Mouse (Mus musculus): Measurements from ENCODE around the gene Mblac2. TPM values are rescaled to one million over a fixed set of nuclear protein-coding genes. Genes with fewer than 3 reads are reported as not detected.
A peak's percentile ranks its signal among the peaks of the same experiment; 100 is the strongest.
"Not testable (repeated sequence)": the region's sequence is repeated elsewhere in the genome, so short reads cannot be mapped to it uniquely, and the experiment has no call there.

Gene Mblac2
- 1 to 10 TPM in 1 of 2 experiments, under 1 TPM in 1; 0.94 to 1.1 TPM for total RNA-seq (2021)
- long read RNA-seq, experiment 1 = 0 reads
- long read RNA-seq, experiment 2, partial matches to known transcripts = 3 of 4 reads
- long read RNA-seq, experiment 2, other reads (novel, unspliced or antisense) = 1 of 4 reads

DNA sequence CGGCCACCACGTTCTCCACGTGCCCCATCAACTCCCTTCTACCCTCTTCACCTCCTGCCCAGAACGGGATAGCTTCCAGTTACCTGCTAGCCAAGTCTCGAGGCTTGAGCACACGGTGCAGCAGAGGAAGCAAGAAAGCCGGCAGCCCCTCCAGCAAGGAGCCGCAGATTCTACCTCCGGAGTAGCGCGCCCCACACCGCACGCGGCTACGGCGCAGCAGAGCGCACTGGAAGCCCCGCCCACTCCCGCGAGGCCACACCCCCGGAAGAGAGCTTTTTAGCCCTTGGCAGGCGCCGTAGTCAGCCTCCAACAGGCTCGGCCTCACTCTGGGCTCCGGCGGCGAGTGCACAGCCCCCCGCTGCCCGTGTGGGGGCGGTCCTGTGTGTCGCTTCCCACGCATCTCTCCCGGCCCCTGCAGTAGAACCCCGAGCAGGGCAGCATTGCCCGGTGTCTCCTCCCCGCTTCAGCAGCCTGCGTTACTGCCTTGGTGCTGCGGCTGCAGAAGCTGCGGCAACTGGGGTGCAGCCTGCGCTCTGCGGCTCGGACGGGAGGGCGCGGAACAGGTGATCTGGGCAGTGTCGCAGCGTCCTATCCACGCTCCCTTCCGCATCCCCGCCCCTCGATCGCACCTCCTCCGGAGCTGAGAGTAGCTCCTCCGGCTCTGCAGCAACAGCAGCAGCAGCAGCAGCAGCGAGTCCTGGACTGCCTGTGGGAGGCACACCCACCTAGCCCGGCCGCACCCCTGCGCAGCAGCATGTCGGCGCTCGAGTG, at the start of gene Mblac2, which contains the start of gene Polr3g:
Gene Mblac2 (plus strand): TSS at position 567 of the 771 bp plus-strand sequence.
Gene Polr3g (minus strand): TSS at position 239 of the 771 bp plus-strand sequence.
- DNase-seq = peak; percentile 90 to 93
- intact Hi-C loops (cut with DNase I) = loop anchor here (5.0 kb wide), 1 partner anchor 54 kb away; the partner anchor contains the start of gene Lysmd3

GRCm38 (mm10) chr13:81663566-81664330, 47.4 kb upstream of the Mblac2 start:
- no peak for DNase-seq
- intact Hi-C loops (cut with DNase I) = no loop called here

DNA sequence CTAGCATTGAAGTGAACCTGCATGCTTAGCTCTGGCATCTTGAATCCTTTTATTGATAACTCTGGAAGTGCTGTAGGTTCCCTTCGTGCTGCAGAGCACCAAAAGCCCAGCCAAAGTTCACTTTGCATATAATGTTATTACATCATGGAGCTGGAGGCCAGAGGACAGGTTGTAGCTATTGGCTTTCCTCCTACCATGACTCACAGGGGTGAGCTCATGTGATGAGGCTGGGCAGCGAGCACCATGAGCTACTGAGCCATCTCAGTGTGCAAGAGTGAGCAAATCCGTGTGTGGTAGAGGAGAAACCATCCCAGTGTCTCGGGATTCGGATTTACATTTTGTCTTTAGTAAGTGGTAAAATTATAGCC, 46.8 kb upstream of the Mblac2 start:
- DNase-seq = no peak
- intact Hi-C loops (cut with DNase I) = no loop called here

DNA sequence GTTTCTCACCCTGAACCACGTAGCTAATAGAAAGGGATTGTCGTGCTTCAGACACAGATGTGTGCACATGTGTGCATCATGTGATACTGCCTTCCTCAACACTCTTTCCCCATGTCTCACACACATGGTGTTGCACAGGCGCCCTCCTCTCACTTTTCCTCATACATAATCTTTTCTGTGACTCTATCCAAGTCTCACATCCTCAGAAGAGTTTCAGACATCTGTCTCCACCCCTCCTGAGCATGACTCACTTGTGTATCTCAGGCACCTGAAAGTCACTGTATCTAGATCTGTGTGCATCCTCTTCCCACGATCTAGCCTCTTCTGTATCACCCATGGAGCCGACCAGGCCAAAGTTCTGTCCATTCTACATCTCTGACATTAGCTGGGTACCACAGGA, 43.4 kb upstream of the Mblac2 start:
- intact Hi-C loops (cut with DNase I) = no loop called here
- no peak for DNase-seq

DNA sequence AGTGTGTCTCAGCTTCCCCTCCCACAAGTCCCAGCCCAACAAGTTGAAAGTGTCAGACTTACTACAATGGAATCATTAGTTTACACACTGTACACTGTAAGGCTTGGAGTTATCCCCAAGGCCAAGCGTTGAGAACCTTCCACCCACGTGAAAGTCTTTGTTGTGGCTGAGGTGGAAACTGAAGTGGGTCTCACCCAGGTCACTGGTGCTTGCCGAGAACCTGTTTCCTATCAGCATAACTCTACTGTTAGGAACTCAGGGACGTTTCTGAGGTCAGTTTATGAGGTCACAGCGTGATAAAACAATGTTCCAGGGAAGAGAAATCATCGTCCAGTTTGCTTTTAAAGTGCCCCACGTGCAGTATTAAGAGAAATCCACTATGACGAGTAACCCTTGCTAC, 35.8 kb upstream of the Mblac2 start:
- DNase-seq = no peak
- intact Hi-C loops (cut with DNase I) = no loop called here

DNA sequence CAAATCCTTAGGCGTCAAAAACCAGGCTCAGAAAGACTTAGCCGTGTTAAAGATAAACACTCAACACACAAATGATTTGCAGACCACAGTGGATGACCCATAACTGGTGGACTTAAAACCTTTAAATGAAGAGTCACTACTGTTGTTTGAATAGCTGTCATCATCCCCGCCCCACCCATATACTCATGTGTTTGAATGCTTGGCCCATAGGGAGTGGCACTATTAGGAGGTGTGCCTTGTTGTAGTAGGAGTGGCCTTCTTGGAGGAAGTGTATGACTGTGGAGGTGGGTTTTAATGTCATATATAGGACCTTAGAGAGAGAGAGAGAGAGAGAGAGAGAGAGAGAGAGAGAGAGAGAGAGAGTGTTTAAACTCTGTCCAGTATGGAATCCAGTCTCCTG, 28.0 kb upstream of the Mblac2 start:
- no peak for DNase-seq
- intact Hi-C loops (cut with DNase I) = no loop called here

- intact Hi-C loops (cut with DNase I) = no loop called here
- no peak for DNase-seq
These were observed 26.9 kb upstream of the Mblac2 start for GRCm38 (mm10) chr13:81684258-81684657.

DNA sequence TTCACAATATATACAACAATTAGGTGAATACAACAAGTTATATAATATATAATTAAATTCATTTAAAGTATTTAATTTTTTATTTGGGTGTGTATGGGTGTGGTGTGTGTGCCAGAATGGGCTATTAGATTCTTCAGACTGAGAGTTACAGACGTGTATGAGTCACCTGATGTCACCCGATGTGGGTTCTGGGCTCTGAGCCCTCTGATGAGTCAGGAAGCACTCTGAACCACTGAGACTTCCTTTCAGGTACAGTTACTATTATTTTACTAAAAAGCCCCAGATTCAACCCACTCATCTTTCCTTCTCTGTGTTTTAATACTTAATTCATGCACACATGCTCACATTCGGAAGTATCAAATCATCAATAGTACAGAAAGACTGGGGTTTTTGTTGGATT, 26.3 kb upstream of the Mblac2 start:
- intact Hi-C loops (cut with DNase I) = no loop called here
- DNase-seq = no peak

GRCm38 (mm10) chr13:81689587-81689986, 21.6 kb upstream of the Mblac2 start:
- intact Hi-C loops (cut with DNase I) = no loop called here
- no peak for DNase-seq

DNA sequence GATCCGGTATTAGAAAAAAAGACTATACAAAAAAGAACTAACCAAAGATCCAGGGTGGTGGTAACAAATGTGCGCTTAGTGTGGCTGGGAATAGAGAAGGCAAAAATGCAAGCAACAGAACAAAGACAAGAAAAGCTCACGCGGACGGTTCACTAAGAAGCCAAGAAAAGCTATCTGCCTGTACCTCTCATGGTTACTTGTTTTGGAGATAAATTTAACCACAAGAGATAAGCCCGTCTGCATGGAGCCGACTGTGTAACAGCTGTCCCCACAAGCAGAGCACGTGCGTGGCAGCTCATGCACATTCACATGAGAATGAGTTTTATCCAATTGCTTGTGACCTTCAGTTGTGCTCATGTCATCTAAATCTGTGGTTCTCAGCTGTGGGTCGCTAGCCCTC, 20.7 kb upstream of the Mblac2 start:
- intact Hi-C loops (cut with DNase I) = no loop called here
- DNase-seq = no peak

DNA sequence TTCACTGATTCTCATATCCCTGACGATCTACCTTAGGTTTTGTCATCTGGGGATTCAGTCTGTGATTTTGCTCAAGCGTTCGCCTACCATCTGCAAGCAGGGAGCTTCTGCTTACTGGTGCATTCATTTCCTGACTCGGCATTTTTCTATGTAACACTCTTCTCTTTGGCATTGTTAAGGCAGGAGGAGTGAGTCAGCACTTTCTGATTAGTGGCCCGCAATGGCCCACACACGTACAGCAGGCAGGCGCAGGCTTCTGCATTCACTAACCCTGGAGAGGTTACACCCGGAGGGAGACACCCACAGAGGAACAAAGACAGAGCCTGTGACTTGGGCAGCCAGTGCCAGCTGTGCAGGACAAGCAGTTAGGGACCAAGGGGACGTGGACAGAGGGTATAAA, 19.5 kb upstream of the Mblac2 start:
- intact Hi-C loops (cut with DNase I) = no loop called here
- DNase-seq = no peak

DNA sequence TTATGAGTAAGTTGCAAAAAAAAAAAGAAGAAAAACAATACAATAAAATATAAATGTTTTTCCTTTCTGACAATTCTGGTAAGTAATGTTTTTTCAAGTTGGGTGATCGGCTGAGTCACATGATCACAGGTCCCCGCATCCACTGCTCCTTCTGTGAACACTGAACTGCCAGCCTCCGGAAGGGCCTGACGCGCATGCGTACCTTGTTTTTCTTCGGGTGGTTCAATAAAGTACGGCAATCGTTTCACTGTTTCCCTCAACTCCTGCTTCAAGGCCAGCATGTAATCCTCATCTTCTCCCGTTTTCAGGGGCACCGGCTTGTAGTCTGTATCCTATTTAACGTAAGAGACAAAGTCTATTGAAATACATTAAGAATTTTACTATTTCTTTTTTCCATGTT, 16.7 kb upstream of the Mblac2 start:
- intact Hi-C loops (cut with DNase I) = no loop called here
- DNase-seq = no peak

DNA sequence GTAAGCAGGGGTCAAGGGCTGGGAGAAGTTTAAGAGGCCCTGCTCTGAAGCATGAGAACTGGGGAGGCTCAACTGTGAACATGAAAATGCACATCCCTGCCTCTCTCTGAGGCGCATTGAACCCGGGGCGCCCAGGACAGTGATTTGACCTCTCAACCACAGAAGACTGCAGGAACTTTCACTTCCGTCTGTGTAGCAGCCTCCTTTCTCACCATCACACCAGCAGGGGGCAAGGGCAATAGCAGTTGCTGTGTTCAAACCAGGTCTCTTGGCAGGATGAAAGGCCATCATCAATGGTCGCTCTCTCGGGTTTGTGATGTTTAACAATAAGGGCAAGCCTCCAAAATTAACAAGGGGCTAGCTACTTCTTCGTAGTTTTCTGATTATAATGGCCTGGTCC, 8.0 kb upstream of the Mblac2 start:
- DNase-seq = no peak
- intact Hi-C loops (cut with DNase I) = no loop called here

DNA sequence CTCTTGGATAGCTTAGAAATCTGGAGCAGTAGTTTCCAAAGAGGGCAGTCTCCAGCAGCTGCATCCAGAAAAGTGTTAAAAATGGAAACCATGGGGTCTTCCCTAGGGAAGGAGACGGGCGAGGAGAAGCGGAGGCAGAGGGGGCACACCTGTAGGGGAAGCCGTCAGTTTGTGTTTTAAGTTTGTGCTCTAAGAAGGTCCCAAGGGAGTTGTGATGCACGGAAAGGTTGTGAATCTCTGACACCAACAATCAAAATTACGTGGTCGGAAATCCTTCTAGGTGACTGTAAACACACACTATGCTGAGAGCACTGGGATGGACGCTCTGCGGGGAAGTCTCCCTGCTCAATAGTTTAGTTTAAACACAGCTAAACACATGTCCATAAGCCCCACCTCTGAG, 7.5 kb upstream of the Mblac2 start:
- DNase-seq = no peak
- intact Hi-C loops (cut with DNase I) = no loop called here

GRCm38 (mm10) chr13:81706311-81706710, 4.8 kb upstream of the Mblac2 start:
- no peak for DNase-seq
- intact Hi-C loops (cut with DNase I) = no loop called here

- DNase-seq = no peak
- intact Hi-C loops (cut with DNase I) = loop anchor here (5.0 kb wide), 1 partner anchor 53 kb away; the partner anchor contains the start of gene Lysmd3
These were observed 1.3 kb upstream of the Mblac2 start for GRCm38 (mm10) chr13:81709805-81710204.

- intact Hi-C loops (cut with DNase I) = loop anchor here (5.0 kb wide), 1 partner anchor 53 kb away; the partner anchor contains the start of gene Lysmd3
- DNase-seq = no peak
These were observed 875 bp upstream of the Mblac2 start for GRCm38 (mm10) chr13:81710266-81710665.

GRCm38 (mm10) chr13:81711546-81712371, 618 bp downstream of the Mblac2 start:
- DNase-seq = peak in 1 of 2 experiments; percentile 16
- intact Hi-C loops (cut with DNase I) = loop anchor here (5.0 kb wide), 1 partner anchor 54 kb away; the partner anchor contains the start of gene Lysmd3

DNA sequence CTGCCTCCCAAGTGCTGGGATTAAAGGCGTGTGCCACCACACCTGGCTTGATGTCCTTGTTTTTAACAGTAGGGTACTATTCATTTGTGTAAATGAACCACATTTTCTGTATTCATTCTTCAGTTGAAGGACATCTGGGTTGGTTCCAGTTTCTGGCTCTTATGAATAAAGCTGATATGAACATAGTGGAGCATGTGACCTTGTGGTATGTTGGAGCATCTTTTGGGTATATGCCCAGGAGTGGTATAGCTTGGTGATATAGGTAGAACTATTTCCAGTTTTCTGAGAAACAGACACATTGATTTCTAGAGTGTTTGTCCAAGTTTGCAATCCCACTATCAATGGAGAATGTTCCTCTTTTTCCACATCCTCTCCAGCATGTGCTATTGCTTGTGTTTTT, 2.8 kb downstream of the Mblac2 start:
- intact Hi-C loops (cut with DNase I) = loop anchor here (5.0 kb wide), 1 partner anchor 57 kb away; the partner anchor contains the start of gene Lysmd3
- DNase-seq = no peak

DNA sequence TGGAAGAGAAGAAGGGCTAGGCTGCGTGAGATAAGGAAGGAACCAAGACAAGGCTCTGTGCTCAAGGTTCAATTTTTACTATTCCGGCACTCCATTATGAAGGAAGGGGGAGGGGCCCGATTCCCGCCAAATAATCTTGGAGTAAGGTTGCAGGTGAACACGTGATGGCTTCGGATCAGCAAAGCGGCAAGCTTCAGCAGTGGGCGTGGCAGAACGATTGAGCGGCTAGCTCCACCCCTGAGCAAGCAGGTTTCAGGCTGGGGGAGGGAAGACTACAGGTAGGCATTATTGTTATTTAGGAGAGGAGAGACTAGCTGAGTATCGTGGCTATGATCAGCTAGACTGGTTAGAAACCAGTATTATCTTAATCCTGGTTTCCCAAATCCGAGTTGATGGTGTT, 17.0 kb downstream of the Mblac2 start:
- intact Hi-C loops (cut with DNase I); DNase-seq: not testable (repeated sequence)
